Mouse (Mus musculus): Measurements from ENCODE around the gene Zfp28. TPM values are rescaled to one million over a fixed set of nuclear protein-coding genes. Genes with fewer than 3 reads are reported as not detected.
A peak's percentile ranks its signal among the peaks of the same experiment; 100 is the strongest.
"Not testable (repeated sequence)": the region's sequence is repeated elsewhere in the genome, so short reads cannot be mapped to it uniquely, and the experiment has no call there.

Gene Zfp28
- polyA plus RNA-seq, 1 experiment from 2014 or later, result 12.8 TPM

- Histone ChIP-seq H3K9me3 (no peaks in the 10 kb centered on the region), H3K4me3 (no peak overlapping the region), H3K36me3 (peaks cover 3% of the 10 kb centered on the region), H3K9ac (no peak overlapping the region), H3K27me3 (no peaks in the 10 kb centered on the region), H3K4me2 (no peak overlapping the region), H3K4me1 (peaks cover 10% of the 10 kb centered on the region), H3K27ac (no peak overlapping the region)
- ATAC-seq (ENCODE audit: insufficient number of reproducible peaks, insufficient read depth, low FRiP score, low TSS enrichment, low read depth), result no peak
- 89% methylated on average over 5 of the region's 5 CpGs for WGBS
Measured at GRCm38 (mm10) chr7:6367185-6367584, 15.9 kb upstream of the Zfp28 start.

GRCm38 (mm10) chr7:6368146-6368545 is 14.9 kb upstream of the Zfp28 start:
- WGBS, result 85% methylated on average over 5 of the region's 5 CpGs
- H3K9ac ChIP-seq; ATAC-seq (ENCODE audit: insufficient number of reproducible peaks, insufficient read depth, low FRiP score, low TSS enrichment, low read depth); H3K4me3 ChIP-seq; H3K27ac ChIP-seq; H3K27me3 ChIP-seq; H3K4me2 ChIP-seq; H3K36me3 ChIP-seq; H3K9me3 ChIP-seq: not testable (repeated sequence)
- peaks cover 10% of the 10 kb centered on the region for H3K4me1 ChIP-seq

- Histone ChIP-seq H3K27me3 (no peaks in the 10 kb centered on the region), H3K4me2 (no peak overlapping the region), H3K27ac (no peak overlapping the region), H3K9ac (no peak overlapping the region), H3K4me1 (0 out of 2 replicates have a peak, but pooled peaks cover 2% of the 10 kb centered on the region), H3K9me3 (no peaks in the 10 kb centered on the region), H3K4me3 (no peak overlapping the region), H3K36me3 (peaks cover 5% of the 10 kb centered on the region)
- no peak for ATAC-seq (ENCODE audit: insufficient number of reproducible peaks, insufficient read depth, low FRiP score, low TSS enrichment, low read depth)
- WGBS, result 81% methylated on average over 3 of the region's 3 CpGs
Measured at GRCm38 (mm10) chr7:6369460-6369859, 13.6 kb upstream of the Zfp28 start.

GRCm38 (mm10) chr7:6372993-6373392 is 10.1 kb upstream of the Zfp28 start:
- no peak overlapping the region for H3K4me3 ChIP-seq
- 88% methylated on average over 3 of the region's 3 CpGs for WGBS
- H3K9me3 ChIP-seq, result no peaks in the 10 kb centered on the region
- no peak for ATAC-seq (ENCODE audit: insufficient number of reproducible peaks, insufficient read depth, low FRiP score, low TSS enrichment, low read depth)
- no peak overlapping the region for H3K9ac ChIP-seq
- H3K27me3 ChIP-seq, result no peaks in the 10 kb centered on the region
- H3K27ac ChIP-seq, result no peak overlapping the region
- no peak overlapping the region for H3K4me2 ChIP-seq
- no peaks in the 10 kb centered on the region for H3K4me1 ChIP-seq
- peaks cover 11% of the 10 kb centered on the region for H3K36me3 ChIP-seq

- Histone ChIP-seq H3K9ac (no peak overlapping the region), H3K9me3 (no peaks in the 10 kb centered on the region), H3K4me2 (no peak overlapping the region), H3K36me3 (peaks cover 10% of the 10 kb centered on the region; the same call in 1 of the 2 replicates), H3K27ac (no peak overlapping the region), H3K4me3 (no peak overlapping the region), H3K27me3 (no peaks in the 10 kb centered on the region), H3K4me1 (peaks cover 9% of the 10 kb centered on the region)
- ATAC-seq (ENCODE audit: insufficient number of reproducible peaks, insufficient read depth, low FRiP score, low TSS enrichment, low read depth), result no peak
- 84% methylated on average over 8 of the region's 8 CpGs for WGBS
Measured at GRCm38 (mm10) chr7:6378441-6378840, 4.7 kb upstream of the Zfp28 start.

GRCm38 (mm10) chr7:6381431-6381830 is 1.7 kb upstream of the Zfp28 start:
- H3K9me3 ChIP-seq, result no peaks in the 10 kb centered on the region
- 81% methylated on average over 2 of the region's 2 CpGs for WGBS
- H3K4me1 ChIP-seq, result peaks cover 20% of the 10 kb centered on the region
- ATAC-seq (ENCODE audit: insufficient number of reproducible peaks, insufficient read depth, low FRiP score, low TSS enrichment, low read depth), result no peak
- no peak overlapping the region for H3K27ac ChIP-seq
- H3K36me3 ChIP-seq, result peaks cover 7% of the 10 kb centered on the region; the same call in 1 of the 2 replicates
- H3K4me2 ChIP-seq, result no peak overlapping the region
- H3K27me3 ChIP-seq, result no peaks in the 10 kb centered on the region
- H3K9ac ChIP-seq, result no peak overlapping the region
- no peak overlapping the region for H3K4me3 ChIP-seq

GRCm38 (mm10) chr7:6384011-6384410 is 916 bp downstream of the Zfp28 start:
- Histone ChIP-seq H3K4me3 (peak overlapping the region; percentile 72), H3K36me3 (peaks cover 22% of the 10 kb centered on the region), H3K9ac (peak overlapping the region; percentile 81; the same call in 1 of the 2 replicates), H3K27me3 (no peaks in the 10 kb centered on the region), H3K27ac (no peak overlapping the region), H3K4me2 (peak overlapping the region; percentile 81), H3K4me1 (peaks cover 20% of the 10 kb centered on the region), H3K9me3 (no peaks in the 10 kb centered on the region)
- 76% methylated on average over 8 of the region's 8 CpGs for WGBS
- no peak for ATAC-seq (ENCODE audit: insufficient number of reproducible peaks, insufficient read depth, low FRiP score, low TSS enrichment, low read depth)

GRCm38 (mm10) chr7:6386995-6387394 is 3.9 kb downstream of the Zfp28 start:
- no peak overlapping the region for H3K4me3 ChIP-seq
- H3K36me3 ChIP-seq, result peaks cover 48% of the 10 kb centered on the region
- no peak overlapping the region for H3K4me2 ChIP-seq
- H3K27me3 ChIP-seq, result no peaks in the 10 kb centered on the region
- H3K9me3 ChIP-seq, result no peaks in the 10 kb centered on the region
- no peak overlapping the region for H3K27ac ChIP-seq
- ATAC-seq (ENCODE audit: insufficient number of reproducible peaks, insufficient read depth, low FRiP score, low TSS enrichment, low read depth), result no peak
- H3K9ac ChIP-seq, result no peak overlapping the region
- H3K4me1 ChIP-seq, result peaks cover 20% of the 10 kb centered on the region
- 96% methylated on average over 8 of the region's 8 CpGs for WGBS

GRCm38 (mm10) chr7:6388971-6389370 is 5.9 kb downstream of the Zfp28 start:
- ATAC-seq (ENCODE audit: insufficient number of reproducible peaks, insufficient read depth, low FRiP score, low TSS enrichment, low read depth), result no peak
- H3K9me3 ChIP-seq, result no peaks in the 10 kb centered on the region
- peaks cover 6% of the 10 kb centered on the region; the same call in 1 of the 2 replicates for H3K4me1 ChIP-seq
- no peak overlapping the region for H3K27ac ChIP-seq
- no peak overlapping the region for H3K9ac ChIP-seq
- H3K36me3 ChIP-seq, result peaks cover 68% of the 10 kb centered on the region
- 85% methylated on average over 5 of the region's 5 CpGs for WGBS
- no peak overlapping the region for H3K4me2 ChIP-seq
- no peaks in the 10 kb centered on the region for H3K27me3 ChIP-seq
- no peak overlapping the region for H3K4me3 ChIP-seq

GRCm38 (mm10) chr7:6389449-6389848 is 6.4 kb downstream of the Zfp28 start:
- WGBS, result 67% methylated on average over 5 of the region's 5 CpGs
- H3K27me3 ChIP-seq, result no peaks in the 10 kb centered on the region
- H3K9me3 ChIP-seq, result no peaks in the 10 kb centered on the region
- ATAC-seq (ENCODE audit: insufficient number of reproducible peaks, insufficient read depth, low FRiP score, low TSS enrichment, low read depth), result no peak
- H3K4me1 ChIP-seq, result 0 out of 2 replicates have a peak, but pooled peaks cover 1% of the 10 kb centered on the region
- H3K4me3 ChIP-seq, result no peak overlapping the region
- H3K4me2 ChIP-seq, result no peak overlapping the region
- H3K9ac ChIP-seq, result no peak overlapping the region
- H3K27ac ChIP-seq, result no peak overlapping the region
- H3K36me3 ChIP-seq, result peaks cover 73% of the 10 kb centered on the region

- Histone ChIP-seq H3K4me3 (peak within 1 kb of the TSS; percentile 55), H3K27me3 (no peaks in the 10 kb centered on the region), H3K36me3 (peaks cover 22% of the 10 kb centered on the region), H3K4me1 (0 out of 2 replicates have a peak, but pooled peaks cover 3% of the 10 kb centered on the region), H3K4me2 (peak within 1 kb of the TSS; percentile 71), H3K9me3 (no peaks in the 10 kb centered on the region), H3K9ac (peak within 1 kb of the TSS; percentile 72), H3K27ac (no peak within 1 kb of the TSS)
- WGBS, result 22% methylated on average over 25 of the region's 25 CpGs
- no peak for ATAC-seq (ENCODE audit: insufficient number of reproducible peaks, insufficient read depth, low FRiP score, low TSS enrichment, low read depth)
Measured at GRCm38 (mm10) chr7:6397996-6398975, 15.2 kb downstream of the Zfp28 start, which contains the start of gene Smim17. Gene Smim17, plus strand, starts transcription at chr7:6398715.

- no peak within 1 kb of the TSS for H3K9ac ChIP-seq
- no peaks in the 10 kb centered on the region for H3K4me1 ChIP-seq
- peak; percentile 88 for ATAC-seq (ENCODE audit: insufficient number of reproducible peaks, insufficient read depth, low FRiP score, low TSS enrichment, low read depth)
- no peak within 1 kb of the TSS for H3K4me3 ChIP-seq
- under 1% methylated on average over 17 of the region's 17 CpGs for WGBS
- H3K9me3 ChIP-seq, result no peaks in the 10 kb centered on the region
- no peak within 1 kb of the TSS for H3K27ac ChIP-seq
- H3K36me3 ChIP-seq, result no peaks in the 10 kb centered on the region
- H3K27me3 ChIP-seq, result no peaks in the 10 kb centered on the region; the same call in 1 of the 2 replicates
- H3K4me2 ChIP-seq, result no peak within 1 kb of the TSS
Measured at GRCm38 (mm10) chr7:6410043-6410442, 26.9 kb downstream of the Zfp28 start, which contains the start of gene Gm20715. Gene Gm20715, plus strand, starts transcription at chr7:6410277.
